Mouse (Mus musculus) retina, postnatal 7 days (tissue): Measurements from ENCODE around the gene Mpdz.
A peak's percentile ranks its signal among the peaks of the same experiment; 100 is the strongest.

Experiments used
- DNase-seq: peaks from one replicate; pipeline ENCODE4 v3.0.0-alpha.2; 2012; ENCODE audit warnings: low read depth, low spot score

The Mpdz gene

DNA sequence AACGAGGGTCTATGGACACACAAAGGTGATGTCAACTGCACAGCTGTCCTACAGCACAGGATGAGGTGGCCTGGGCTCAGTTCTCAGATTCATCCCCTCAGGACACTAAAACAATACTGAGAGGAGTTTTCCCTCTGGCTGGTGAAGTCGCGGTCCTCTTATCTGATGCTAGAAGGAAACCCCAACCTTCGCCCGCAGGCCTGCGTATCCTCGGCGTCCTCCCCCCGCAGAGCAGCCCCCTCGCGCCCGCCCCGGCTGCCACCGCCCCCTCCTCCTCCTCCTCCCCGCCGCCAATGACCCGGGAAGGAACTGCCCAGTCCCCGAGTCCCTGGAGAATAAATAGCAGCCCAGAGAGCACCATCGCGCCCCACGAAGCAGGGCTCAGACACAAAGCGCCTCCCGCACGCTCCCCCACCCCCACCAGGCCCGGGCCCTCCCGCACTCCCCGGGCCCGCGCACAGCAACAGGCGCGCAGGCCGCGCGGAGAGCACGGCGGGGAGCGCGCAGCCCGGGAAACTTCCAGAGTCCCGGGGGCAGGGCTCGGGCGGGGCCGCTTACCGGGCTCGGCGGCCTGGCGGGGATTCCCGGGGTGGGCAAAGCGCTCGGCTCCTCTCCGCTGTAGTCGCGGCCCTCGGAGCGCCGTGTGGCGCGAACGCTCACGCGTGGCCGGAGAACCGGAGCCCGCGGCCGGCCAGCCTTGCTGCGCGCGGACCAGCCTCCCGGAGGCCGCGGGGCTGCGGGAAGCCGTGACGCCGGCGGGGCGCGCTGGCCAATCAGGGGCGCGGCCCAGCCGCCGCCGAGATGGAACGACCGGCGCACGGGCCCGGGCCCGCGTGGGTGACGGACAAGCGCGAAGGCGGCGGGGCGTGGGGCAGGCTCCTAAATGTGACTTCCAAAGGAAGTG is at the start of gene Mpdz:
Mpdz (minus strand) TSS at position 738 of the 904 bp plus-strand sequence.
- peak; percentile 43 for DNase-seq

DNA sequence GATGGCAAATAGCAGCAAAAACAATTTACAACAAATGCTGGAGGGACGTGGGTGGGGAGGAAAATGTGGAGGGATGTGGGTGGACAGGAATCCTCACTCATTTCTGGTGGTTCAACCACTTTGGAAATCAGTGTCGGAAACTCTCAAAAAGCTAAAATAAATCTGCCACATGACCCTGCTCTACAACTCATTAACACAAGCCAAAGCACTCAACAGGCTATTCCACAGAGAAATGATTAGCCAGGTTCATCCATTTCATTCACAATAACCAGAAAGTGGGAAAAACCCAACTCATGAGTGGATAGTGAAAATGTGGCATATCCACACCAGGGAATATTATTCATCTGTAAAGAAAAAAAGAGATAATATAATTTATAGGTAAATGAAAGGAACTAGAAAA is 47.9 kb upstream of the Mpdz start:
- DNase-seq: no peak

DNA sequence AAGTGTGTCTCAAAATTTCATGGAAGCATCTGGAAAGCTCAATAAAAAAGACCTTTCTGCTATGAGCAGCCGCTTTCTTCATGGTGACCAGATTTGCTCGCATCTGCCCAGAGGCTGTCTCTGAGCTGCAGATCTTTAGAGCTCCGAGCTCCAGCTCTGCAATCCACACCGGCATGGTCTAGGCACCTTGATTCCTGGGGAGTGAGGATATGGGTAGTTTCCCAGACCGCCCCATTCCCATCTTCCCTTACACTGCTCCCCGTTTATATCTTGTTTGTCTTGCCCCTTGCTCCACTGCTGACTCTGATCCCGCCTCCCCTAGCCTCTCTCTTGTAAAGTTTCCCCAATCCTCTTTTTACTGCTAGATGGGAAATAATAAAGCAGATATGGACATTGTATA is 42.0 kb upstream of the Mpdz start:
- no peak for DNase-seq

DNA sequence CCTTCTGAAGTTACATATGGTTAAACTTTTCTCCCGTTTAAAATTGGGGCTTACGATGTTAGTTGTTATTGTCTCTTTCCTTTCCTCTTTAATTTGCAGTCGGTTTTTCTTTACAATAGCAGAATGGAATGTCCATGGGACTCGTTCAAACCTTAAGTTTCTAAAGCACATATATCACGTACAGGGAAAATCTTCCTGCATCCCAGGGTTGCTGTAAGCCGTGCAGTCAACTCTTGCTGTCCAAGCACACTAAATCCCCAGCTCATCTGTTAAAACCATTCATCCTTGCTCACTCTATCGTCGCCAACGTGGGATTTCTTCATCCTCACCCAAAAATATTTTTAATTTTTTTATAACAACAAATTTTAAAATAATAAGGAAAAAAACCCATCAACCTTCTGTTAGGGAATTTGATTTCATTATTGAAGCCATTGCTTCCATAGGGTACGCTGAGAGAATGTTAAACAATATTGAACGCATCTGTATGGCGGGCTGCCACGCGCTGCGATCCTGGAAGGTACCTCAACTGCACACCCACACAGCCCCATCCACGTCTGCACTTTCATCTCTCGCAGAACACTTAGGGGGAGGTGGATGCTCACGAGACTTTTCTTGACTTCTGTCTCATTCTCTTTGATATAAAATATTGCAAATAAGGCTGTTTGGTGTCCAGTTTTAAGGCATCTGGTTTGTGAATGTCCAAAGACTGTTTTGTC is 41.4 kb upstream of the Mpdz start:
- no peak for DNase-seq

DNA sequence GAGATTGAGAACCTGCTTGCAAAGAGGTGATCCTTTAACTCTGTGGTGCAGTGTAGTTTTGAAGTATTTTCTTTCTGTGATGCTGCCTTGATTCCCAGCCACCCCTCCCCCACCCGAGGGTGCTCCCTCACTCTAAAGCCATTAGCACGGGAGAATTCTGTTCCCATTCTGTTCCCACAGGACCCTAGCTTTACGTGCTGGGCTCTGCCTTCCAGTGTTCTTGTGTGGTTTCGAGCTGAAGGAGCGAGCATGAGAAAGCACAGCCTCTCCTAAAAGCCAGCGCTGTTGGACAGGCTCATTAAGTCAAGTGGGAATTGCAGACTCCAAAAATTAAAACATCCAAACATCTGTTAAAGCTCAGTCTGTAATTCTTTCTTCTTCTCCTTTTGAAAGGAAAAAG is 40.5 kb upstream of the Mpdz start:
- DNase-seq: no peak

DNA sequence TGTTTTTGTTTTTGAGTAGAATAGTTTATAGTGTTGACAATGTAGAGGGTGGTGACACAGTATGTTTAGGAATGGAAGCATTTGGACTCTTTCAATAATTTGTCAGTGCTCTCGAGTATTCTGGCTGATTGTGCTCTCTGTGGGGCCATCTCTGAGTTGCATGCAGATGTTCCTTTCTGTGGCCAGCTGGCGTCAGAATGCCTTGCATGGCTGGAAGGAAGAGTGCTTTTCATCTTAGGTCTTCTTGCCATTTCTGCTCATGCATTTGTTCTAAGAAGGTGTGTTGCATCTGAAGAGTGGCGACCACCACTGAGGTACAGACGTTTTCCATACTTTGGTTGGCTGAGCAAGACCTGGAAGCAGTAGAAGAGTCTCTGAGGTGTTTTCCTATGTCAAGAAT is 24.2 kb upstream of the Mpdz start:
- DNase-seq: no peak

DNA sequence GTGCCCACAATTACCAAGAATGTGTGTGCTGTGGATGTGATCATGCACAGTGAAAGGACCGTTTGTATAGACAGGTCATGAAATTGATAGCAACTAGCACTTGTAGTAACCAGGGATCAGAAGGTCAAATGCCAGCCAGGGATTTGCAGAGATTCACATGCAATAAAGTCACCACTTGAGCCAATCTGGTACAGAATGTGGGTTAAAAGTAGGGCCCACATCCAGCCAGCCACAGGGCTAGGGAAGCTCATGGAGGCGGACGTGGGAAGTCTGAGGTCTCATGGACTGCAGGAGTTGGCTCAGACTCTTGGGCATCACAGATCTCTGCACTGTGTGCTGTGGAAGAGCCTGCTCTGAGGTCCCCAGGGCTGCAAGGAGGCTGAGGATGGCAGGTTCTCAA is 22.6 kb upstream of the Mpdz start:
- no peak for DNase-seq

DNA sequence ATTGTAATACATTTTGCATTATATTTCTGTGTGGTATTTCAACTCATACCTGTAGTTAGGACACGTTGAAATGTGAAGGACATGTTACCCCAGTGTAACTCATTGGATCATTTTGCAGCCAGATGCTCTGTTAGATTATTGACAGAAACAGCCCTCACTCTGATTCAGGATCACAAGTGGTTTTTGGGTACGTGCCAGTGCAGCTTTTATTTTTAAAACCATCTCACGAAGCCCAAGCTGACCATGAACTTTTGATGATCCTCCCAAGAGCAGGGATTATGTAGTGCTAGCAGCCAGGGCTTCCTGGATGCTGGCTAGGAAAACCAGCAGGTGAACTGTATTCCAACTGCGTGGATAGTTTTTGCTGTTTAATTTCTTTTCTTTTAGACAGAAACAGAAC is 19.6 kb upstream of the Mpdz start:
- DNase-seq: no peak

DNA sequence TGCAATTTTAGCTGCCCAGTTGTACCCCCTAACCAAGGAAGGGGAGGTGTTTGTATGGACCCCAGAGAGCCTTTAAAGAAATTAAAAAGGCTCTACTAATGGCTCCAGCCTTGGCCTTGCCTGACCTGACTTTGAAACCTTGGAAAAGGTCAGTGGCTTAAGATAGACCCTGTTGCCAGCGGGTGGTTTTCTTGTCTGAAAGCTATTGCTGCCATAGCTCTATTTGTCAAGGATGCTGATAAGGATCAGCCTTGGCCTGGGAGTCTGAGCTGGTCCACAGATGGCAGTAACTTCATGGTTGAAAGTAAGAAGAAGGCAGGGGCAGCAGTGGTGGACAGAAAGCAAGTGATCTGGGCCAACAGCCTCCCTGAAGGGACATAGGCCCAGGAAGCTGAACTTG is 16.3 kb upstream of the Mpdz start:
- DNase-seq: no peak

DNA sequence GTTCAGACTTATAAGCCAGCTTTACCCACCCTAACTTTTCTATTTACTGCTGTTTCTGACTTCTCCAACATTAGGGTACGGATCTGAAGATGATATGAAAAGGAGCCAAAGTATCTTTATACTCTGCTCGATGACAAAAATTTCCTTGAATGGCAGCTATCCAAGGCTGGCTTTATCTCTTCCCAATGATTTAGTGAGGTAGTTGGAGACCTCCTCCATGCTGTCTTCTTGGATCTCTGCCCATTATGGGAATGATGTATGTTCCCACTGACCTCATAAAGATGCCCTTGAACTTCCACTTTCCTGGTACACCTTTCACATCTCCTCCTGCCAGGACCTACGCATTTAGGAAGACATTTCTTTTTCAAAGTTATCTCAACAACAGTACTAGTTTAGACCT is 11.2 kb upstream of the Mpdz start:
- DNase-seq: no peak

DNA sequence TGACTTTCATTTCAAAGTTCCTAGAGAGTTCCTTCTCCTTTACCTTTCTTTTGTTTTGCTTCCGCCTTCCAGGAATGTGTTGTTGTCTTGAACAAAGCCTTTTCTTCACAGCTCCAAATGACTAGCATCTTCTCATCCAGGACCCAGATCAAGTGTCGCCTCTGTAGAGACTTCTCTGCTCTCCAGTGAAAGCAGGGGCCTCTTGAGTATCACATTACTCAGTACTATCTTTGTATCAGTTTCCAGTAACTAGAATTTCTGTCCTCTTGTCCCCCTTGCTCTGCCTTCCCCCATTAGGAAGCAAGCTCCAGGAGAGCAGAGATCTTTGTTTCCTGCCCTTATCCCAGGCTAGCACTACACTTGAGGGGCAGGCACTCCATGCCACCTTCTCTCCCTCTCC is 9.6 kb upstream of the Mpdz start:
- DNase-seq: no peak

DNA sequence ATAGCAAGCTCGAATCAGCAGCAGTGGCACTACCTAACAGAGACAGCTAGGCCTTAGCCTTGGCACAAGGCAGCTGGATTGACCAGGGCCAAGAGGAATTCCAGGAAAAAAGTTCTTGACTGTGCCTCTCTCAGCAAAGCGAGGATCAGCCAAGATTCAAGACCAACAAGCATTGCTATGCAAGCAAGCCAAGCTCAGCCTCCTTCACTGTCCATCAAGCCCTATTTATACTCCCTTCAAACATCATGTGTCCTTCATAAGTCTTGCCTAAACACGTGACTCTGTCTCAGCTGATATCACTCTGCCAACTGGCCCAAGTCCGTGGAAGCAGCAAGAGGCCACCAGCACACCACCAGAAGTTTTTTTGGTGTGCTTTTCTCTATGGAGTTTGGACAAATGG is 6.8 kb upstream of the Mpdz start:
- DNase-seq: no peak

DNA sequence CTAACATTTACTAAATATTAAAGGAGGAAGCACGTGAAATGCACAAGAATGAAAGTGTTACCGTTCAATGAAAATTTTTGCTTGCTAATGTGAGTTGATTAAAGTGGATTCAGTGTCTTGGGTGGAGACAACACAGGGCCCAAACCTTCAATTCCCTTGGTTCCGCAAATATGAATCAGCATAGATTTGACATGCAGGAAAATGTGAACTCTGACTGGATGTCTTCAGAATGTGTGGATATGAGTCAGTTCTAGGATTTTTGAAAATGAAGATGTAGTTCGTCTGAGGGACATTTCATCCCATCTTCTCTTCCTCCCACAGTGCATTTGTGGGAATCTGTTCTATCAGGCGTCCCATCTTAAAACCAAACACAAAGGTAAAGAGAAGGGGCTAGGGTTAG is 951 bp upstream of the Mpdz start:
- DNase-seq: no peak

DNA sequence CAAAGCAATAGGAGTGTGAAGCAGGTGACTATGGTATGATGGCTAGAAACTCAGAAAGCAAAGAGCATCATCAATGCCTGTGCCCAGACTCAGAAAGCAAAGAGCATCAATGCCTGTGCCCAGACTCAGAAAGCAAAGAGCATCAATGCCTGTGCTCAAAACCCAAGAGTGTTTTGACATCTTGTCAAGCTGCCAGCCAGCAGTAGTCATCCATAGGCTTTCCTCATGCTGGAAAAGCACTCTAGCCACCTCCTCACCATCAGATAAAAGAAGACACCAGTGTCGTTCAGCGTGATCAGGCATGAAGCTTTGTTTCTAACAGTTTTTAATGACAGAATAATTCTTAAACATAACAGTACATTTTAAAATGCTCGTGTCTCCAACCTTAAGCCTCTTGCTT is 8.7 kb downstream of the Mpdz start:
- DNase-seq: no peak

DNA sequence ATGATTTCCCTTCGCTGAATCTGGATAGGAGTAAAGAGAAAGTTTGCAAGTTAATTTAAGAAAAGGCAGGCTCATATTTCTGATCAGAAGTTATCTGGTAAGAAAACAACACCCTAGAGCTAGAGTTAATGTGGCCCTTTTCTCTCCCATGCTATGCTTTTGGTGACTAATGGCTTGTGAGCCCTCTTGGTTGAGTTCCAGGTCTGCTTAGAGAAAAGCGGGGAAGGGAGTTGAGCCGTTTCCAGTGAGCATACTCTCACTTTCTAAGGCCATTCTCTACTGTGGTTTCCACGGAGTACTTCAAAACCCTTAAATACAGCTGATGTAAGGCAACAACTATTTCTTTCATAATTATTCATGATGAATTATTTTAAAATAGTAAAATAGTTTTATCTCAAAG is 11.8 kb downstream of the Mpdz start:
- DNase-seq: no peak

DNA sequence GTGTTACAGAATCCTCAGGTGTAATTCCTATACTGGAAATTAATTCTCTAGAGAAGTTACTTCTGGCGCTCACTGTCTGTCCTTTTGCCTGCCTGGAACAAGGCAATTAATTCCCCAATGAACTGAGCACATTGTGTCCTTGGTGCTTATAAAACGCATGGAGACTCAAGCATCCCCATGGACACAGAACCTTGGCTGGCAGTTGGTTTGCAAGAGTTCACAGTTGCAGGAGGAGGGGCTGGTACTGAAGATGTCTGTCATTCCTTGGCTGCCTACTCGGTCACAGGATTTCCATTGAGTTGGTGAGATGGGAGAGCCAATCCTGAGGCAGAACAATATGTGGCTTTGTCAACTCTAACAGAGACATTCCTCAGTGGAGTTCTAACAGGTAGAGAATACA is 12.5 kb downstream of the Mpdz start:
- DNase-seq: no peak

DNA sequence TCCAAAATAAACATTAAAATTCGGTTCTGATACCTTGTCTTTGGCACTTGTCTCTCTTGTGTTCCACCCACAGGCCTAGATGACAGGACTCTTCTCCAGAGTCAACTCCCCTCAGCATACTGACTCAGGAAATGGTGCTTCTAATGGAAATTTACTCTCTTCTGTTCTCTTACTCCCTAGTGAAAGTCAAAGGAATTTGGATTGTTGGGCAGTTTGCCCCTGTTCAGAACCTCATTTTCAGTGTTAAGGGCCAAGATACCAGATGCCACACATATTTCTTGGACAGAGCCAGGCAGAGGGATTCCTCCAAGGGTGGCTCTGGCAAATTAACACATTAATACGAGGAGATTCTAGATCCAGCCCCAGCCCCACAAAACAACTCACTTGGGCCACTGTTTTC is 12.9 kb downstream of the Mpdz start:
- no peak for DNase-seq

DNA sequence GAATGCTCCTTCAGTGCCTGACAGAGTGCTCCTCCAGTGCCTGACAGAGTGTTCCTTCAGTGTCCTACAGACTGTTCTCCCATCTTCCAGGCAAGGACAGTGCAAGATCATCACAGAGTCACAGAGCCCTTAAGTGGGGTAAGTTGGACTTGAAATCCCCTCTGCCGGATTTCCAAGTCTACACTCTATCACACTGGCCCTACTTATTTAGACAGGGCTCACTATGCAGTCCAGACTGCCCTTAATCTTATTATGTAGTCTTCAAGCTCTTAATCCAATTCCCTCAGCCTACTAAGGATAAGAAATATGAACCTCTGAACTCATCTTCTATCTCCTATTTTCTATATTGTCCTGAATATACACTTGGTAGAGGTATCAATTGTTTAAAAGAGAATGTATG is 19.1 kb downstream of the Mpdz start:
- DNase-seq: no peak

DNA sequence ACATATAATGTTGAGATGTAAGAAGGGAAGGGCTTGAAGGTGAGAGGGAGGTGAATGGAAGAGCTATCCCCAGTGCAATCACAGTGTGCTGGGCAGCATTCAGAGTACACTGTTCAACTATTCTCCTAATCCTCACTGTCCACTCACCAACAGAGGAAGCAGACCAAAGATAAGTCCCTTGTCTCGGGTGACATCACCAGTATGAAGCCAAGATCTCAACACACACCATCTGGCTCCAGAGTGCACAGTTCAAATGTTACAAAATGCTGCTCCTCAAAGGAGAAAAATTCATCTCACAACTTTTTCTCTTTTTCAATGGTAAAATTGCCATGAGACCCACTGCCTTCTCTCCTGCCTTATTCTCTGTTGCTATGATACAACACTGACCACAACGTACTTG is 21.0 kb downstream of the Mpdz start:
- no peak for DNase-seq

DNA sequence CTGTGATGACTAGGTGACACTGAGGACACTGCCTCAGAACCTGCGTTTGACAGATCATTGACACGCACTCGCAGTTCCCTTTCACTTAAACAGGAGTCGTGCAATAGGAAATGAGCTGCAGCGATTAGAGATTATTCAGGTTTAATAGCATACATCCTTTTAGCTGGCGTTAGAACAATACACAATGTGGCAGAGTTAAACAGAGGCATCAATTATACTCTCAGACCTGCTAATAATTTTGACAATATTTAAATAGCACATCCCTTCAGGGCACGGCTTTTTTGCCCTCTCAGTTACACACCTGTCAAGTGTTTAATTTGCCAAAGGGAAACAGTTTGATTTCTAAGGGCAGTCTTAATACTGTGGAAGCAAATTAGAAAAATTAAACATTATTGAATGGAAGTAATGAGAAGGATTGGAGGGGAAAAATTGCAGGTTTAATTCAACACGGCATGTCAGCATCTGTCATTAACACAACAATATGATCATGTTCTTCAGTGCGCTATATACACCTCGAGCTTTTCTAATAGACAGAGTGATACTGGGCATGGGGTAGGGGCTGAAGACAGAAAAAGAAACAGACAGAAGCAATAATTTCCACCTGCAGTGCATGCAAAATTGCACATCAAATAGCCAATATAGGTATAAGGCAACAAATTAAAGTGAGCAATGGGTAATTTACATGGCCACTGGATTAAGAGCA is 27.1 kb downstream of the Mpdz start:
- DNase-seq: no peak

DNA sequence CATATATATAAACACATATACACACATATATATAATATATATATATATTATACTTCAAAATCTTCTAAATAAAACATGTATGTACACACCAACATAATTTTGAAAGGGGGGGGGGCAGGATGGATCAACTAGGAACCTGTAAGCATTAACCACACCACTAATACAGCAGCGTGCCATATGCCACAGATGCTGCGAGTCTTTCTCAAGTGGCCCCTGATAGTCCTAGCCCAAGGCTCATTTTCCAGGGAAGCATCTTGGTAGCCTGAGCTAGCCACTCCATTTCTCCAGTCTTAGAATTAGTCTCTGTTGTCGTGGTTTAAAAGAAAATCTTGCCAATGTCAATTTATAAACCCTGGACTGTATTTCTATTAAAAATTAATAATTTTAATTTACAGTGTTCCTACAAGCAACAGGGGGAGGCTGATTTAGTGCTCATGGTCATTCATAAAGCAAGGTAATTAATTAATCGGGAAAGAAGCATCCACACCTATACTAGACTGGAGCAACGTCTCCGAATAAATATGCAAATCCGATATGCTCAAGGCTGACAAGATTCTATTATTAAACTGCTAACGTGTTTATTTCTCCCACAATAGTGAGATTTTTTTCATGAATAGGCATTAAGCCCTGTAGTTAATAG is 27.8 kb downstream of the Mpdz start:
- DNase-seq: no peak

DNA sequence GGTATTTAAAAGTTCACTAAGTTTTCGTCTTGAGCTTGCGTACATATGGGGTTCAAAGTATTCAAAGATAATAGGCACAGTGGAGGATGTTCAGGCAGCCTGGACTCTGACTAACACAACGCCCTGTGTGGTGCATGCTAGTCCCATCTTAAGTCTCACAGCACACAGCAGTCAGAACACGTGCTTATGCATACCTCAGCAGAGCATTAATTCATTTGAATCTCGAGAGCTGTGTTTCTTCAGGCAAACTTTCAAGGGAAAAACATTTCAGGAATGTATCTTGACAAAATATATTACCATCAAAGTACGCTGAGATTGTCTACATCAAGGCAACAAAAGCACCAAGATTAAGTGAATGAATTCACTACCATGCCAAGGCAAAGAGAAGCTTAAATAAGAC is 45.7 kb downstream of the Mpdz start:
- DNase-seq: no peak
